Mouse (Mus musculus): ENCODE measurements around the gene Stap2. TPM values are rescaled to one million over a fixed set of nuclear protein-coding genes. Genes with fewer than 3 reads are reported as not detected.

Gene Stap2
- polyA plus RNA-seq, 1 experiment from 2014 or later: 0.22 TPM

DNA sequence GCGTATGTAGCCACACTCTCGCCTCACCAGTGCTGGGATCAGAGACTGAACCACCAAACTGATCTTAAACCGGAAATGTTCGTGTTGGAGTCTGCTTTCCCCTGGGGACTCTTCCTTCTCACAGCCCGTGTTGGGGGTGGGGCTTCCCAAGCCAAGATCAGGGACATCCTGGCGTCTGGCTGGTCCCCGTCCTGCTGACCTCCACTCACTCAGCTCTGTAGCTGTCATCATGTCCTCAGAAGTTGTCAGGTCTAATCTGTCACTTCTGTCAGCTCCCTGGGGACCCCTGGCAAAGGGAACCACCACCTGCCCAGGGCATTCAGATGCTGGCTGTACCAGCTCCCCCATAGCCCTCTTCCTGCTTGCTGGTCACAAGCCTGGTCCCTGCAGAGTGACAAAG lies 37.2 kb downstream of the Stap2 start:
- H3K36me3 ChIP-seq (ENCODE audit: inconsistent target): peaks cover 27% of the 10 kb centered on the region; the same call in 1 of the 2 replicates
- no peak overlapping the region for H3K4me3 ChIP-seq (ENCODE audit: inconsistent target)
- 86% methylated on average over 7 of the region's 7 CpGs for WGBS (ENCODE audit: missing documents)
- no peaks in the 10 kb centered on the region for H3K79me2 ChIP-seq (ENCODE audit: inconsistent target)
- H3K27ac ChIP-seq: no peak overlapping the region

DNA sequence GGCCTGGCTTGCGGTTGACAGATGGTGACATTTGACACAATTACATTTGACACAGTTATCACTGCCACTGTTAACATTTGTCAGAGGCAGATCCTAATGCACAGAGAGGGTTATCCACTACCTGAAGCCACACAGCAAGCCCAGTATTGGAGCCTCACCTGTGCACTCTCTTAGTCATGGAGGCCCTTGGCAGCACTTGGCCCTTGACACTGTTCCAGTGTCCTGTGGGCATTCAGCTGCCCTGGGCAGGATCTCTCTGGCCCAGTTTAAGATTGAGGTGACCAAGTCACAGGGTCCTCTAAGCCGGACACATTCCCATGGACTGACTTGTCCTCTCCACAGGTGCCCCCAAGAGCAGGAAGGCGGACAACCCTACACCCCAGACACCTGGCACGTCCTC lies 38.2 kb downstream of the Stap2 start:
- H3K79me2 ChIP-seq (ENCODE audit: inconsistent target): no peaks in the 10 kb centered on the region
- no peak overlapping the region for H3K4me3 ChIP-seq (ENCODE audit: inconsistent target)
- WGBS (ENCODE audit: missing documents): 96% methylated on average over 4 of the region's 4 CpGs
- no peak overlapping the region for H3K27ac ChIP-seq
- H3K36me3 ChIP-seq (ENCODE audit: inconsistent target): peaks cover 27% of the 10 kb centered on the region; the same call in 1 of the 2 replicates

DNA sequence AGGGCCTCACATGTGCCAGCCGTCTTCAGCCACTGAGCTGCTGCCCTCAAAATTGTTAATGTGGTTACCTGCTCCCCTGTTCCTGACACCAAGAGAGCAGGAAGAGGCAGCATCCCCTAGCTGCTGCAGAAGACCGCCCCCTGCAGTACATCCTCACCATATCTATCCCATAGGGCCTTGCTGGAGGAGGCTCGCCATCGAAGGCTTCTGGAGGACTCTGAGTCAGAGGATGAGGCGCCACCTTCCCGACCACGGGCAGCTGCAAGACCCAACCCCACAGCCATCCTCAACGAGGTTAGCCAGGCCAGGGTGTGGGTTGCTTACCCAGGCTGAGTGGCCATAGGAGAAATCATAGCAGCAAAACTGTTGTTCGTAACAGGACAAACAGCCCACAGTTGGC lies 40.4 kb downstream of the Stap2 start:
- H3K36me3 ChIP-seq (ENCODE audit: inconsistent target): peaks cover 27% of the 10 kb centered on the region; the same call in 1 of the 2 replicates
- H3K4me3 ChIP-seq (ENCODE audit: inconsistent target): no peak overlapping the region
- H3K27ac ChIP-seq: no peak overlapping the region
- H3K79me2 ChIP-seq (ENCODE audit: inconsistent target): peaks cover 7% of the 10 kb centered on the region; the same call in 1 of the 2 replicates
- 86% methylated on average over 8 of the region's 9 CpGs for WGBS (ENCODE audit: missing documents)

DNA sequence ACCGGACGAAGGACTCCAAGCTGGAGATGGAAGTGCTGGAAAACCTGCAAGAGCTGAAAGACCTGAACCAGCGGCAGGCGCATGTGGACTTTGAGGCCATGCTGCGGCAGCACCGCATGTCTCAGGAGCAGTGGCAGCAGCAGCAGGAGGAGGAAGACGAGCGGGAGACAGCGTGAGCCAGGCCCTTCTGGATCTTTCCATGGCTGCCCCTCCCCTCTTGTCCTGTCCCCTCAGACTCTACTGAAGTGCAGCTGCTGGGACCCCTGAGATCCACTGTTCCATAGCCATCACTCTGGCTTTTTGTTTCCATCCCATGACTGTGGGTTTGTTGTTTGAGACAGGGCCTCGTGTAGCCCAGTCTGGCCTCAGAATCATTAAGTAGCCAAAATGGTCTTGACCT lies 40.9 kb downstream of the Stap2 start:
- peaks cover 11% of the 10 kb centered on the region; the same call in 1 of the 2 replicates for H3K79me2 ChIP-seq (ENCODE audit: inconsistent target)
- H3K36me3 ChIP-seq (ENCODE audit: inconsistent target): peaks cover 27% of the 10 kb centered on the region; the same call in 1 of the 2 replicates
- WGBS (ENCODE audit: missing documents): over 99% methylated on average over 10 of the region's 10 CpGs
- H3K27ac ChIP-seq: no peak overlapping the region
- H3K4me3 ChIP-seq (ENCODE audit: inconsistent target): no peak overlapping the region

DNA sequence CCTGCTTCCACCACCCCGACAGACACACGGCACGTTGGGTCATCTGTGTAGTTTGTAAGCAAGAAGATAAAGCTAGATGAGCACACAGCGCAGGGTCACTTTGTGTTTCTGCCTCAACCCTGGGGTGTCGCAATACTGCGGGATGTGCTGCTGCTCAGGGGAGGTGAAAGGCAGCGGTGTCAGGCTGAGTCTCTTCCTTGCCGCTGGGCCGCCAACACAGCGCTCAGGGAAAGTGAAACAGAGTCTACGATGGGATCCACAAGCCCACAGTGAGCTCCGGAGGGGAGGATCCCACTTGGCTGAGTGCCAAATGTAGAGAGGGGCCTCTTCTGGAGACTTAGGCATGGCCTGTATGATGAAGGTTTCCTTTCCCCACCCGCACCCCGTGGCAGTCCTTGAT lies 42.2 kb downstream of the Stap2 start:
- WGBS (ENCODE audit: missing documents): 27% methylated on average over 14 of the region's 14 CpGs
- Histone ChIP-seq H3K27ac (peak overlapping the region; percentile 24), H3K36me3 (ENCODE audit: inconsistent target) (peaks cover 27% of the 10 kb centered on the region; the same call in 1 of the 2 replicates), H3K79me2 (ENCODE audit: inconsistent target) (peaks cover 11% of the 10 kb centered on the region; the same call in 1 of the 2 replicates), H3K4me3 (ENCODE audit: inconsistent target) (no peak overlapping the region)

DNA sequence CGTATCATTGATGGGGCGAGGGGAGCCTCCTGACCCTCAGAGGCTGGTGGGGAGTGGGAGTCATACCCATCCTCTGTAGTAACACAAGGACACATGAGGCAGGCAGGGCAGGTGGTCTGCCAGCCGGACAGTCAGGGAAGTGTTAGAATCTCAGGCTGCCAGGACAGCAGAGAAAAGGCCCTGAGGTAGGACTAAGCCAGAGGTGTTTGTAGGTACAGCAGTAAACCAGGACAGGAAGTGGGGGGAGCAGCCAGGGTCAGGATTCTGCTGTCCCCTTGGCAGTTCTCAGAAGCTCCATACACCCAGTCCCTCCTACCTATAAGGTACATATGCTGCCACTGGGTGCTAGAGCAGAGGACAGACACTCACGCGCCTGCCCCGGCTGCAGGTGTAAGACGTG lies 43.8 kb downstream of the Stap2 start:
- H3K27ac ChIP-seq: no peak overlapping the region
- peaks cover 12% of the 10 kb centered on the region; the same call in 1 of the 2 replicates for H3K36me3 ChIP-seq (ENCODE audit: inconsistent target)
- H3K79me2 ChIP-seq (ENCODE audit: inconsistent target): peaks cover 11% of the 10 kb centered on the region; the same call in 1 of the 2 replicates
- no peak overlapping the region for H3K4me3 ChIP-seq (ENCODE audit: inconsistent target)
- 91% methylated on average over 7 of the region's 7 CpGs for WGBS (ENCODE audit: missing documents)

DNA sequence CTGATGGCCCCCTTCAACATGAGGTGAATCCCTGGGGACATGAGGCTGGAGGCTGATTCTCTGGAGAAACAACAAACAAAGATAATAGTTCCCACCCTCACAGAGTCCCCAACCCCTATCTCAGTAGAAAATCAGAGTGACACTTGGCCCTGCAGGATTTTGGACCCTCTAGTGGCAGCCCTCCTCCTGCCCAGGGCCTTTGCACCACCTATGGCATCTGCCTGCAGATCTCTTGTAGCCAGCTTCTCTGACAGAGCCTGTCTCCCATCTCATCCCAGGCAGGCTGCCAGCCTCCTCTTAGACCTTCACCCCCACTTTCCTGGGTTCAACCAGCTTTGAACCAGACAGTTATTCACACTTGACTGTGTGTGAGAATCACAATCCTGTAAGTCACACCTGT lies 44.6 kb downstream of the Stap2 start:
- peaks cover 4% of the 10 kb centered on the region; the same call in 1 of the 2 replicates for H3K36me3 ChIP-seq (ENCODE audit: inconsistent target)
- H3K4me3 ChIP-seq (ENCODE audit: inconsistent target): no peak overlapping the region
- no peak overlapping the region for H3K27ac ChIP-seq
- H3K79me2 ChIP-seq (ENCODE audit: inconsistent target): peaks cover 11% of the 10 kb centered on the region; the same call in 1 of the 2 replicates

DNA sequence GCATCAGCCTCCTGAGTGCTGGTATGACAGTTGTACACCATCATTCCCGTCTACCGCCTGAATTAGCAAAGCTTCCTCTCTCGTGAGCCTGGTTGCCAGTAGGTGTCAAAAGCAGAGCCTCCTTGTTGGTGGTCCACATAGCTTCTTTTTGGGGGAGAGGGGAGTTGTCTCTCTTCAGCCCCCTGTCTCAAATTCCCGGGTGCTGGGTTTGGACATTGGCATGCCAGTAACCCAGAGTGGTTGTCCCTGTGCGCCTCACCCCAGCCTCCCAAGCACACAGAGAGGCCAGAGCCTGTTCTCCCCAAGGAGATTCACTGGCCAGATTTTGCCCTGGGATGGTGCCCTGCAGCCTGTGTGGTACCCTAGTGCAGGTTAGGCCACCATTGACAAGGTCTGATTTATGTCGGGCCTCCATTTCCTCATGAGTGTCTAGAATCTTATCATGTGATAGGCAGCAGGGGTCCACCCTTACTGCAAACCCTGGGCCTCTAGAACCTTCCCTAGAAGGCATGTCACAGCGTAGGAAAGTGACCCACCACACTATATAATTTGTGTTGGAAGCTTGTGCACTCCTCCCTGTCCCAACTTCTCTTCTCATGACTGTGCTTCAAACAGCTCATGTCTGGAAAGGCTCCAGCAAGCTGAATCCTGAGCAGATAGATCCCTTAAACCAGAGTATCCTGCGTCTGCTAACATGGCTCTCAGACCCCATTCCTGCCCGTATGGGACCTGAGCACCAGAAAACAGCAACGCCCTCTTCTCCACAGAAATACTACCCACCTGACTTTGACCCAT lies 45.2 kb downstream of the Stap2 start:
- H3K36me3 ChIP-seq (ENCODE audit: inconsistent target): peaks cover 3% of the 10 kb centered on the region
- peak overlapping the region; percentile 92 for H3K27ac ChIP-seq
- peaks cover 11% of the 10 kb centered on the region; the same call in 1 of the 2 replicates for H3K79me2 ChIP-seq (ENCODE audit: inconsistent target)
- peak overlapping the region; percentile 52 for H3K4me3 ChIP-seq (ENCODE audit: inconsistent target)
- WGBS (ENCODE audit: missing documents): 72% methylated on average over 10 of the region's 10 CpGs

DNA sequence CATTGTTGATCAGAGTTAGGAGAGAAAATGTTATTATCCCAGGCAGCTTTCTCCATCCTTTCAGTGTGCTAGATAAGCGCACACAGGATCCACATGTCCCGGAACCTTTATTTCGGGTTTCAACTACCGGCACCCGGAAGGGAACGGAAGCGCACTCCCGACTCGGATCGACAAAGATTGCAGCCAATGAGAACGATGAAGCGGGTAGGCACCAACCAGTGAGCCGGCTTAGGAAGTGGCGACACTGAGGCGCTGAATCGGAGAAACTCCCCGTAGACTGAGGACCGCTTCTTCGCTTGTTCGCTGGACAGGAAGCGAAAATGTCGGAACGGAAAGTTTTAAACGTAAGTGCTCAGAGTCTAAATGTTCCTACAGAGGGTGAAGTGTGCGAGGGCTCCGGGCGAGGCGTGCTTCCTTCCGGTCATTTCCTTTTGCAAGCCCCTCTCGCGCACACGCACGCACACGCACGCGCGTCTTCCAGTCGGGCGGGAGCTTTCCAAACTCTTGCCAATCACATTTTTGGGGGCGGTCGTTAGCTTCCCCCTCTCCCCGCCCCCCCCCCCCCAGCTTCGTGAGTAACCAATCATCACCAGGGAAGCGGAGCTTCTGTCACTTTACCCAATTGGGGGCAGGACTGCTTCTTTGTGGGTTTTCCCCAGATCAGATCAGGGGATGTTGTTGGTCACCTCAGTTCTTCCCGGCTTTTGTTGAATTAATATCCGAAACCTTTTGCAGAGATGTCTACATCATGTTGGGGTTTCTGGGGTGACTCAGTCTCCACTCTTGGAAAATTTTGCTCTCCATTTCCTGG lies 46.3 kb downstream of the Stap2 start, which contains the start of gene Yju2:
Gene Yju2, plus strand, starts transcription at position 182 of the 811 bp plus-strand sequence.
- Histone ChIP-seq H3K4me3 (ENCODE audit: inconsistent target) (peak within 1 kb of the TSS; percentile 52), H3K36me3 (ENCODE audit: inconsistent target) (peaks cover 3% of the 10 kb centered on the region), H3K79me2 (ENCODE audit: inconsistent target) (peaks cover 13% of the 10 kb centered on the region; the same call in 1 of the 2 replicates), H3K27ac (peak within 1 kb of the TSS; percentile 92)
- under 1% methylated on average over 43 of the region's 46 CpGs for WGBS (ENCODE audit: missing documents)

DNA sequence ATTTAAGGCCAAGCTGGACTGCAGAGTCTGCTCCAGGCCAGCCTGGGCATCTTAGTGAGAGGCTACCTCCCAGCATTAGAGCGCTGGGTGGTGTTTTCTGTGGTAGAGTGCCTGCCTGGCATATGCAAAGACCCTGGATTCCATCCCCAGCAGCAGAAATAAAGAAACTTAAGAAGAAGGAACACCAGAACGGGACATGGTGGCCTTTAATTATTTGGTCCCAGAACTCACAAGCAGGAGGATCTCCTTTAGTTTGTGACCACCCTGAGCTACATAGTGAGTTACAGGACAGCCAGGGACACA lies 46.8 kb downstream of the Stap2 start:
- Histone ChIP-seq H3K79me2 (ENCODE audit: inconsistent target) (peaks cover 19% of the 10 kb centered on the region; the same call in 1 of the 2 replicates), H3K4me3 (ENCODE audit: inconsistent target) (peak overlapping the region; percentile 52), H3K27ac (peak overlapping the region; percentile 92), H3K36me3 (ENCODE audit: inconsistent target) (peaks cover 3% of the 10 kb centered on the region)
- 50% methylated on average over 2 of the region's 2 CpGs for WGBS (ENCODE audit: missing documents)

DNA sequence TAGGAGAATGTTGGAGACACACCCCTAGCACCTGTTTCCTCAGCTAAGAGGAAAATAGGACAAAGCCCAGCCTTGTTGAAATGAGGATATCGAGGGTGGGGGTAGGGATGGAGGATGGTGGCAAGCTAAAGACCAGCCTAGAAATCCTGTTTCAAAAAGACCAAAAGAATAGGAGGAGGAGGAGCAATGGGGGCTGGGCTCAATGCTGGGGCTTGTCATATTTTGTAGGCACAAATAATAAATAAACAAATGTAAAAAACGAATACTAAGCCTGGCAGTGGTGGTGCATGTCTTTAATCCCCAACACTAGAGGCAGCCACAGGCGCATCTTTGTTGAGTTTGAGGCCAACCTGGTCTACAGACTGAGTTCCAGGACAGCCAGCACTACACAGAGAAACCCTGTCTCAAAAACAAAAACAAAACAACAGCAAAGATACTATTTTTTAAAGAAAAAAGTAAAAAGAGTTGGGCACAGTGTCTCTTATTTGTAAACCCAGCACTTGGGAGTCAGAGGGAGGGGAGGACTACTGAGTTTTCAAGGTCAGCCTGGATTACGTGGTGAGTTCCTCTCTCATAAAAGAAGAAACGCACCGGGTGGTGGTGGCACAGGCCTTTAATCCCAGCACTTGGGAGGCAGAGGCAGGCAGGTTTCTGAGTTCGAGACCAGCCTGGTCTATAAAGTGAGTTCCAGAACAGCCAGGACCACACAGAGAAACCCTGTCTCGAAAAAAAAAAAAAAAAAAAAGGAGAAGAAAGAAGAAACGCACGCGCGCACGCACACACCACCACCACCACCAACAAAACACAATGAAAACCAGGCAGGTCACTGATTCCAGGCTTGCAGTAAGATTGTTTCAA lies 47.4 kb downstream of the Stap2 start:
- Histone ChIP-seq H3K79me2 (ENCODE audit: inconsistent target) (peaks cover 19% of the 10 kb centered on the region; the same call in 1 of the 2 replicates), H3K27ac (peak overlapping the region; percentile 92), H3K4me3 (ENCODE audit: inconsistent target) (peak overlapping the region; percentile 52), H3K36me3 (ENCODE audit: inconsistent target) (peaks cover 3% of the 10 kb centered on the region)
- WGBS (ENCODE audit: missing documents): 88% methylated on average over 4 of the region's 13 CpGs

DNA sequence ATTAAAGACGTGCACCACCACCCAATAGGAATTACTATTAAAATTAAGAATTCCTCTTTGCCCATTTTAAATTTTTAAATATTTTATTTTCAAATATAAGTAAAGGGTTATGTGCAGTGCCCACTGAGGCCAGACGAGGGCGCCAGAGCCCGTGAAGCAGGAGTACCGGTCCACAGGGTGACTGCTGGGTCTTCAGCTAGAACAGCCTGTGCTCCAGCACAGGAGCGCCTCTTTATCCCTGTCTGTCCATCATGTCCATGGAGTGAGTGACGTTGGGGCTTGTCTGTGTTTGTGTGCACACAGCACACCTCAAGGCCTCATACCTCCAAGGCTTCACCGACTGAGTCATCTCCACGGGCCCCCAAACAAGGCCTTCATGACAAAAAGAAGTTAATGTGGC lies 48.2 kb downstream of the Stap2 start:
- Histone ChIP-seq H3K4me3 (ENCODE audit: inconsistent target) (no peak overlapping the region), H3K36me3 (ENCODE audit: inconsistent target) (peaks cover 3% of the 10 kb centered on the region), H3K79me2 (ENCODE audit: inconsistent target) (peaks cover 19% of the 10 kb centered on the region; the same call in 1 of the 2 replicates), H3K27ac (no peak overlapping the region)
- 35% methylated on average over 9 of the region's 9 CpGs for WGBS (ENCODE audit: missing documents)

DNA sequence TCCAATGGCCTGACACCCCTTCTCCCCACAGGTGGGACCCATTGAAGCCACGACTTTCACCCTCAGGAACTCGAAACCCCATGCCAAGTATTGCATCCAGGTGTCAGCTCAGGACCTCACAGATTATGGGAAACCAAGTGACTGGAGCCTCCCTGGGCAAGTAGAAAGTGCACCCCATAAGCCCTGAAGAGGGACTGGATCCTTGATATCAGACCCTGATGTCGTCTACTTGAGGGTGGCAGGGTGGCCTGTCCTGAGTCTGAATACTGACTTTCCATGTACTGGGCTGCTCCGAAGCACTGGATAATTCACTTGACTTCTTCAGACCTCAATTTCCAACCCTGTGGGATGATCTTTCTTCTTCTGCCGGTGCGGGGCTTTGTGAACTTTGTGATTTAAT lies 48.8 kb downstream of the Stap2 start:
- Histone ChIP-seq H3K27ac (no peak overlapping the region), H3K4me3 (ENCODE audit: inconsistent target) (no peak overlapping the region), H3K79me2 (ENCODE audit: inconsistent target) (peaks cover 19% of the 10 kb centered on the region; the same call in 1 of the 2 replicates), H3K36me3 (ENCODE audit: inconsistent target) (peaks cover 3% of the 10 kb centered on the region)
- WGBS (ENCODE audit: missing documents): 93% methylated on average over 6 of the region's 6 CpGs

DNA sequence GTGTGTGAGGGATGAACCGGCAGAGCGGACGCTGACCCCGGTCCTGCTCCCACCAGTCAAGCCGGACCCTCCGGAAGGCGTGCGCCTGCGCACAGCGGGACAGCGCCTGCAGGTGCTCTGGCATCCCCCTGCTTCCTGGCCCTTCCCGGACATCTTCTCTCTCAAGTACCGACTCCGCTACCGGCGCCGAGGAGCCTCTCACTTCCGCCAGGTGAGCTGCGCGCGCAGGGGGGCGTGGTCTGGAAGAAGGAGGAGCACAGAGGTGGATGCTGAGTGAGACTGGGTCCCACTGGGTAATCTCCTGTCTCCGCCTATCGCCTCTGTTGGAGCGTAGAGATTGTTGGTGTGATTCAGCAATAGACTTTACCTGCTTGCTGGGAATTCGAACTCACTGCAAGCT lies 49.3 kb downstream of the Stap2 start:
- no peak overlapping the region for H3K4me3 ChIP-seq (ENCODE audit: inconsistent target)

More for the DNA sequence above, 49.3 kb downstream of the Stap2 start:
- Histone ChIP-seq H3K79me2 (ENCODE audit: inconsistent target) (peaks cover 19% of the 10 kb centered on the region; the same call in 1 of the 2 replicates), H3K27ac (no peak overlapping the region), H3K36me3 (ENCODE audit: inconsistent target) (peaks cover 3% of the 10 kb centered on the region)
- WGBS (ENCODE audit: missing documents): 96% methylated on average over 26 of the region's 26 CpGs
